Mouse (Mus musculus) left cerebral cortex, adult 11 months (tissue): Measurements from ENCODE around the gene Sat1.

ENCODE experiments used
- DNase-seq: peaks from one replicate; pipeline ENCODE4 v3.0.0; 2022; ENCODE audit warnings: low spot score

Sat1 gene

DNA sequence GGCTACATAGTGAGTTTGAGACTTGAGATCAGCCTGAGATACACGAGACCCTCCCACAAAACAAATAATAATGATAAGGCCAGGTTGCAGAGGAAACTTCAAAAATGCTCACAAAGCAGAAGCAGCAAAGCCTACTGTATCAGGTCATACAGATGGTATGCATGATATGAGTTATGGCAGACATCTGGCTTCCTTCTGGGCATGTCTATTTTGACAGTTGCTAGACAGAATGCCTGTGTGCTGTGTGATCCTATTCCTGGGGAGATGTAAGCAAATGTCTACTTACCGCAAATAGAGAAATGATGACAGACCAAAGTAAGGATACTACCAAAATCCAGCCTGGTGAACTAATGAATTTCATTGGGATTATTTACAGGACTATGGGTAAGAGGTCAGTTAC, 49.9 kb downstream of the Sat1 start:
- DNase-seq: no peak

- no peak for DNase-seq
Measured at GRCm38 (mm10) chrX:155163553-155163952, 52.7 kb downstream of the Sat1 start.
